Mouse (Mus musculus) stomach, embryonic 15.5 days (tissue): ENCODE results near the gene Elf2. TPM values are rescaled to one million over a fixed set of nuclear protein-coding genes. Genes with fewer than 3 reads are reported as not detected.
"Not testable (repeated sequence)": the region's sequence is repeated elsewhere in the genome, so short reads cannot be mapped to it uniquely, and the experiment has no call there.

ENCODE experiments used
- ATAC-seq: fragments of 200-750 bp; cut with Nextera tagmentation; 2 replicates; pipeline ENCODE4 v1.8.0; 2017; ENCODE audit warnings: low read depth, moderate number of reproducible peaks, moderate TSS enrichment; ENCODE audit not compliant: insufficient read depth, low FRiP score
- H3K27ac ChIP-seq: fragments of 300-500 bp; sonication (generic); 2 replicates; pipeline ENCODE4 v1.5.1; 2015; ENCODE audit warnings: mild to moderate bottlenecking, inconsistent platforms
- H3K27me3 ChIP-seq: fragments of 300-500 bp; sonication (generic); replicated peaks from 2 replicates; pipeline ENCODE4 v1.6.1; 2015; ENCODE audit warnings: inconsistent platforms
- H3K36me3 ChIP-seq: fragments of 300-500 bp; sonication (generic); 2 replicates; pipeline ENCODE4 v1.6.1; 2015; ENCODE audit warnings: inconsistent platforms
- H3K4me1 ChIP-seq: fragments of 300-500 bp; sonication (generic); 2 replicates; pipeline ENCODE4 v1.6.1; 2015; ENCODE audit warnings: inconsistent platforms
- H3K4me2 ChIP-seq: fragments of 300-500 bp; sonication (generic); 2 replicates; pipeline ENCODE4 v1.6.1; 2015; ENCODE audit warnings: mild to moderate bottlenecking, inconsistent platforms
- H3K4me3 ChIP-seq: fragments of 300-500 bp; sonication (generic); replicated peaks from 2 replicates; pipeline ENCODE4 v1.5.1; 2015; ENCODE audit warnings: inconsistent platforms
- H3K9ac ChIP-seq: fragments of 300-500 bp; sonication (generic); 2 replicates; pipeline ENCODE4 v1.6.1; 2015; ENCODE audit warnings: inconsistent platforms
- H3K9me3 ChIP-seq: fragments of 300-500 bp; sonication (generic); 2 replicates; pipeline ENCODE4 v1.6.1; 2016; ENCODE audit warnings: inconsistent platforms
- WGBS: fragments of 180-500 bp; shearing (Covaris S2); methylation state at CpG from one replicate; pipeline ENCODE4 v1.1.7; 2015; 5-methylcytosine and 5-hydroxymethylcytosine counted together
- polyA plus RNA-seq: library from polyadenylated mRNA; unstranded; fragments of >200 nt; fragmentation: Nextera tagmentation; extraction: Ambion mirVana; gene quantifications from 2 replicates; pipeline ENCODE4 v1.2.1, GENCODE M21; 2015

Elf2 gene
- polyA plus RNA-seq, 1 experiment from 2014 or later, result 62.5 TPM

DNA sequence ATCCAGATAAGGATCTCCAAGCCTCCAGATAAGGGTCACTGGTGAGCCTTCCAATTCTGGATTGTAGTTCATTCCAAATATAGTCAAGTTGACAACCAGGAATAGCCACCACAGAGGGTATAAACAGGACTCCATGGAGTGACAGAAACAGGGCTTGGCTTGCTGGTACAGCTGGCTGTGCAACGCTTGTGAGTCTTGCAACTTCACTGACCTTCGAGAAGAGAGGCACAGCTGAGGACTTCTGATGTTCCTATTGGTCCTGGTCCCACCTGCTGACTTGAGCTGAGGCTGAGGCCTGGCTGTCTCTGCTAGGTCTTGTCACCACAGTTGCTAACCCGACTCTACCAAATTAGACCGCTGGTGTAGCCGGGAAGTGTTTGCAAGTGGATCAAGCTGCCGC is 122.1 kb downstream of the Elf2 start:
- 86% methylated on average over 6 of the region's 6 CpGs for WGBS
- H3K36me3 ChIP-seq, H3K4me2 ChIP-seq, H3K4me1 ChIP-seq, H3K27me3 ChIP-seq, H3K27ac ChIP-seq, H3K4me3 ChIP-seq, H3K9ac ChIP-seq, ATAC-seq, H3K9me3 ChIP-seq: not testable (repeated sequence)

DNA sequence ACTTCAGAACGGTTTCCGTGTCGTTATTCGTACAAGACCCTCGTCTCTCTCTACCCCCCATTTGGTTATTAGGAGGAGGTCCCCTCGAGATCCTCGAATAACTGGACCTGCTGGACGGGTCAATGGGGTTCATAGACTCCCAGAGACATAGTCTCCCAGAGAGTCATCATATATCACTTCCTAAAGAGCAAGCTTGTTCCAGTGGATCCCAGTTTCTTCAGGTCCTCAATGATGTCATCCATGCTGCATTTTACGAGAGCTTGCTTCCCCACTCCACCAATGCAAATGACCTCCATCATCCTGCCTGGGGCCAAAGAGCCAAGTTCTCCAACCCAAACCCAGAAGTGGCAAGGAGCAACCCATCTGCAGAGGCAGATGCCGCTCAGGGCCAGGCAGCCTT is 124.1 kb downstream of the Elf2 start:
- not testable (repeated sequence) for H3K9me3 ChIP-seq, H3K4me3 ChIP-seq, H3K4me2 ChIP-seq, ATAC-seq, H3K27me3 ChIP-seq, H3K4me1 ChIP-seq, H3K36me3 ChIP-seq, H3K9ac ChIP-seq, H3K27ac ChIP-seq
- 68% methylated on average over 6 of the region's 10 CpGs for WGBS

DNA sequence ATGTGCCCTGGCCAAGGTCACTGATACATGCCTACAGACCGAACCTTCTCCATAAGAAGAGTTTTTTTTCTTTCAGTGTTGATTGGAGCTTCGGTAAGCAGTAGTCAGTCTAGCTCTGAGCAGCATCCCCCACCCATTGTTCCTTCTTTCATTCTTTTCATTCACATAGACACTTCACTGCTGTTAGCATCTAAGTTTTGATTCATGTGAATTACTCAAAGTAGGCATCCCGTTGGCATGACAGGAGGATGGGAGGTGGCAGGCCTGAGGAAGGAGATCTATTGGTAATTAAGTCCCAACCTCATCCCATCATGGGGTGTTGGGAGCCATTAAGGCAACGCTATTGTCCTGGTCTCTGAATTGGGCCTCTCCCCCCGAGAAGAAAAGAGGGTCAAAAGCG is 124.8 kb downstream of the Elf2 start:
- Histone ChIP-seq H3K9ac (no peak overlapping the region), H3K36me3 (no peaks in the 10 kb centered on the region), H3K27ac (no peak overlapping the region), H3K4me1 (no peaks in the 10 kb centered on the region), H3K27me3 (no peaks in the 10 kb centered on the region), H3K4me3 (no peak overlapping the region), H3K4me2 (no peak overlapping the region), H3K9me3 (no peaks in the 10 kb centered on the region)
- WGBS, result 86% methylated on average over 6 of the region's 6 CpGs
- ATAC-seq, result no peak

DNA sequence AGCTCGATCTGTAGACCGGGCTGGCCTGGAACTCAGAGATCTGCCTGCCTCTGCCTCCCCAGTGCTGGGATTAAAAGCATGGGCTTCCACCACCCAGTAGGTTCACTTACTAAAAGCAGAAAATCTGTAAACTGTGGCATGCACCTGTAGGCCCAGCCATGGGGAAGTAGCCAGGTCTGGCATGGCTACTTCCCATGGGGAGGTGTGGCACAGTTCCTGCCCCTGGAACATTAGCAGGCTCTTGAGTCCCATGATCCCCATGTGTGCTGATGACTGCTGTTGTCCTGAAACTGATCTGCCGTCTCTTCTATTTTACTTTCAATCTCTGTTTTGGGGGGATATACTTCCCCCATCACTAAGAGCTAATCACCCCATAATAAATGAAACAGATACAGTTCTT is 127.4 kb downstream of the Elf2 start:
- ATAC-seq, result no peak
- no peak overlapping the region for H3K4me3 ChIP-seq
- H3K27ac ChIP-seq, result no peak overlapping the region
- no peak overlapping the region for H3K4me2 ChIP-seq
- H3K36me3 ChIP-seq, result no peaks in the 10 kb centered on the region
- H3K9me3 ChIP-seq, result no peaks in the 10 kb centered on the region
- no peaks in the 10 kb centered on the region for H3K27me3 ChIP-seq
- no peak overlapping the region for H3K9ac ChIP-seq
- 95% methylated on average over 3 of the region's 3 CpGs for WGBS
- H3K4me1 ChIP-seq, result no peaks in the 10 kb centered on the region

DNA sequence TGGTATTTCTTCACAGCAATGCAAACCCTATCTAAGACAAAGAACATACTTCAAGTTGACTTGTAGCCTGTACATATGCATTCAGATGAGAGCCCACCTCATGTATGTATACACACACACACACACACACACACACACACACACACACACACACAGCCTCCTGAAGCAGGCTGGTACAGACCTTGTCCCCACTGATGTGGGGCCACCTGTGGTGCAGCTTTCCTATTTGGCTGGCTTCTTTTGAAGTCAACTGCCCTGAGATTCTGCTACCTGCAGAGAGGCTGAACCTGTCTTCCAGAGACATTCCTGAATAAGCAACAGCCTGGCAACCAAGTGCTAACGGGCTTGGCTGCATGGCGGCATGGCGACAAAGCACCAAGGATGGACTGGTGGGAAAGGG is 130.0 kb downstream of the Elf2 start:
- H3K9me3 ChIP-seq, result no peaks in the 10 kb centered on the region
- 99% methylated on average over 3 of the region's 3 CpGs for WGBS
- H3K4me1 ChIP-seq, result no peaks in the 10 kb centered on the region
- H3K4me3 ChIP-seq, result no peak overlapping the region
- no peak overlapping the region for H3K4me2 ChIP-seq
- no peaks in the 10 kb centered on the region for H3K27me3 ChIP-seq
- ATAC-seq, result no peak
- H3K36me3 ChIP-seq, result no peaks in the 10 kb centered on the region
- no peak overlapping the region for H3K9ac ChIP-seq
- no peak overlapping the region for H3K27ac ChIP-seq

DNA sequence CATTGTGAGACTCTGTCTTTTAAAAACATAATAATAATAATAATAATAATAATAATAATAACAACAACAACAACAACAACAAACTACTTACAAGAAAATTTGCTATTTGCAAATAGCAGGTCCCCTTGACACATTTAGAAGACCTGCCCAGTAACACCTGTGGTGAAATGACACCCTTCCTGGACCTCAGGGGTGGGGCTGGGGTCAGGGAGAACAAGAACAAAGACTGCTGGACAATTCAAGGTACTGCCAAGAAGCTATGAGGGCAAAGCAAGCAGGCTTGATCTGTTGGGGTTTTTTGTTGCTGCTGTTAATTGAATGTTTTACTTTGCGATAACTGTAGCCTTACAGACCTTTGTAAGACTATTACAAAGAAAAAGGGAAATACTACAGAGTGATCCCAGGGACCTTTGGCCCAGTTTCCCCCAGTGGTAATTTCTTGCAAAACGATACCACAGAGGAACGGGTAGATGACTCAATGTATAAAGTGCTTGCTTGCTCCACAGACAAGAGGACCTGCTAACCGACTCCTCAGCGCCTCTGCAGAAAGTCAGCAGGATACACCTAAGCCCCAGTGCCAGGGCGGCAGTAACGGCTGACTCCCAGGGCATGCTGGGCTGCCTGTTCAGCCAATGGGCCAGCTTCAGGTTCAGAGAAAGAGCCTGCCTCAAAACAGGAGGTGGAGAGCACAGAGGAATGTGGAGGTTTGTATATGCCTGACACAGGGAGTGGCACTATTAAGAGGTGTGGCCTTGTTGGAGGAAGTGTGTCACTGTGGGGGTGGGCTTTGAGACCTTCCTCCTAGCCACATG is 130.8 kb downstream of the Elf2 start:
- no peak for ATAC-seq
- H3K4me3 ChIP-seq, result no peak overlapping the region
- no peak overlapping the region for H3K4me2 ChIP-seq
- no peaks in the 10 kb centered on the region for H3K36me3 ChIP-seq
- H3K4me1 ChIP-seq, result no peaks in the 10 kb centered on the region
- H3K27me3 ChIP-seq, result no peaks in the 10 kb centered on the region
- WGBS, result 80% methylated on average over 7 of the region's 7 CpGs
- H3K9me3 ChIP-seq, result no peaks in the 10 kb centered on the region
- H3K9ac ChIP-seq, result no peak overlapping the region
- no peak overlapping the region for H3K27ac ChIP-seq

DNA sequence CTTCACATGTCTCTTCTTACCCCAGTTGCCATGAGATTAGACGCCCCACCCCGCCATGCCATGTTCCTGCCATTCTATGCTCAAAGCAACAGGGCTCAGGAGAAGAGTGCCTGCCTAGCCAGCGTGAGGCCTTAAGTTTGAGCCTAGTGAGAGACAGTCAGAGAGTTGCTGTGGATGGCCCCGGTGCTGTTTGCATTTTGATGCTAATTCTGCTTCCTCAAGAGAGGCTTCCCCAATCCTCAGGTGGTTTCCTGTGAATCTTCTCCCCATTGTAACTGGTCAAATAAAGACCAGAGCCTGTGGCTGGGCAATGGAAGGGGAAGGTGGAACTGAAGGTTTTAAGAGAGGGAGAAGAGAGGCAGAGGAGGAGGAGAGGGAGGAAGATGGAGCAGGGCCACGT is 131.8 kb downstream of the Elf2 start:
- 60% methylated on average over 5 of the region's 5 CpGs for WGBS
- Histone ChIP-seq H3K27ac (no peak overlapping the region), H3K9me3 (no peaks in the 10 kb centered on the region), H3K9ac (no peak overlapping the region), H3K4me2 (no peak overlapping the region), H3K36me3 (no peaks in the 10 kb centered on the region), H3K27me3 (no peaks in the 10 kb centered on the region), H3K4me1 (no peaks in the 10 kb centered on the region), H3K4me3 (no peak overlapping the region)
- no peak for ATAC-seq

DNA sequence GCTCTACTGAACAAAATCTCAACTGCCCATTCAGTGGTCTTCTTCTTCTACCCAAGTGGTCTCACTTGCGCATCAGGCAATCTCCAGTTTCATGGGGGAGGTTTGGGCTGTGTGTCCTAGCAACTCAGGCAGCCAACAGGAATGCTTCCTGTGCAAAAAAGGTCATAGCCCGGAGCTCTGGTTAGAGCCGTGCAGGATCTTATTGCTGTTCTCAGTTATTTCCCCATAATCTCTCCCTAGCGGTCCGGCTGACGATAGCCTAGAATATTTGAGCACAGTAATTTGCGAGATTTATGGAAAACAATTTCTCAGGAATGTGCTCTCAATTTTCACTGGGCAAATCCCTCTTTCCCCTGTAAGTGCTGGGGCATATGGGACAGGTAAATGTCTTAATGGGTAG is 133.9 kb downstream of the Elf2 start:
- 70% methylated on average over 7 of the region's 7 CpGs for WGBS
- H3K36me3 ChIP-seq, result no peaks in the 10 kb centered on the region
- no peak overlapping the region for H3K9ac ChIP-seq
- no peak overlapping the region for H3K4me3 ChIP-seq
- ATAC-seq, result no peak
- no peaks in the 10 kb centered on the region for H3K9me3 ChIP-seq
- H3K4me2 ChIP-seq, result no peak overlapping the region
- H3K27ac ChIP-seq, result no peak overlapping the region
- no peaks in the 10 kb centered on the region for H3K27me3 ChIP-seq
- 0 out of 2 replicates have a peak, but pooled peaks cover 2% of the 10 kb centered on the region for H3K4me1 ChIP-seq

DNA sequence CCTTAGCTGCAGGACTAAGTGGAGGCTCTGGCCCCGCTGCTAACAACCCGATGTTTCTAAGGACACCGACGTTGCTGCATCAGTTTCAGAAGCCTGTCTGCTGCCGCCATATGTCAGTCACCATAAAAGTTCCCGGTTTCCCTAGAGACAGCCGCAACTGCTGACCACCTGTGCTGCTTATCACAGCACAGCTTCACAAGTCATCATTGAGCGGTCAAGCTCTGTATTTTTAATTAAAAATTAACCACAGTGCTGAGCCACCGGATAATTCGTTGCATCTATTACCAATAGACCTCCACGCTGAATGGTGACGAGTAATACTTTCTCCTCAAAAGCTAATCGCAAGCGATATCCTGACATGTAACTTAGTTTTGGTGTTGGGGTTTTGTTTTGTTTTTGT is 135.6 kb downstream of the Elf2 start:
- H3K4me2 ChIP-seq, result no peak overlapping the region
- no peaks in the 10 kb centered on the region for H3K9me3 ChIP-seq
- H3K27me3 ChIP-seq, result no peaks in the 10 kb centered on the region
- no peak; the same call in 1 of the 2 replicates for ATAC-seq
- no peaks in the 10 kb centered on the region for H3K36me3 ChIP-seq
- H3K9ac ChIP-seq, result no peak overlapping the region
- no peak overlapping the region for H3K4me3 ChIP-seq
- 0 out of 2 replicates have a peak, but pooled peaks cover 4% of the 10 kb centered on the region for H3K4me1 ChIP-seq
- H3K27ac ChIP-seq, result no peak overlapping the region
- WGBS, result 87% methylated on average over 14 of the region's 14 CpGs

DNA sequence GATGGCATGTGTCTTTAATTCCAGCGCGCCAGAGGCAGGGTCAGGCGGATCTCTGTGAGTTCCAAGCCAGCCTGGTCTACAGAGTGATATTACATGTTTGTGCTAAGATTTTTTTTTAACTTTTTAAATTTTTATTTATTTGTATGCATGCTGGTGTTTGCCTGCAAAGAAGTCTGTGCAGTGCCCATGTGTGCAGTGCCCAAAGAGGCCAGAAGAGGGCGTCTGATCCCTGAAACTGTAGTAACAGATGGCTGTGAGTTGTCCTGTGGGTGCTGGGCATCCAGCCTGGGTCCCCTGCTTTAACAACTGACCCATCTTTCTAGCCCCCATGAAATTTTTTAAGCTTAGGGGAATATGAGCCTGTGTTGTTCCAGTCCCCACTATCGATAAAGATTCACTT is 136.0 kb downstream of the Elf2 start:
- Histone ChIP-seq H3K27me3 (no peaks in the 10 kb centered on the region), H3K27ac (no peak overlapping the region), H3K9ac (no peak overlapping the region), H3K4me3 (no peak overlapping the region), H3K4me2 (no peak overlapping the region), H3K4me1 (0 out of 2 replicates have a peak, but pooled peaks cover 4% of the 10 kb centered on the region), H3K9me3 (no peaks in the 10 kb centered on the region), H3K36me3 (no peaks in the 10 kb centered on the region)
- ATAC-seq, result no peak
- WGBS, result 84% methylated on average over 5 of the region's 5 CpGs

DNA sequence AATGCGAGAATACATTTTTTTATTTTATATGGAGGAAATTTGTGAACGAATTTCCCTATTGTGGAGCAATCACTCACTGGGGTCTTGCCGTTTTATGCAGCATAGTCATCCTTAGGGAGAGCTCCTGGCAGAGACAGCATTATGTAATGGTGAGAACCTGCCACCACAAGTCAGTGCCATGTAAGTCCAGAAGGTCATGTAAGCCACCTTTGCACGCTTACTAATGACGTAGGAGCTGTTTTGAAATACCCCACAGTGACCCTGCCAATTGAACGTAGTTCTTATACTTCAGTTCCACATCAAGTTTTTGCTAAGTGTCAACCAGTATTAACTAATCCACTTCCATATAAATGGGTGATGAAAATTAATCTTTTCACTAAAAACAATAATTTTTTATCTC is 136.6 kb downstream of the Elf2 start:
- WGBS, result 85% methylated on average over 6 of the region's 6 CpGs
- Histone ChIP-seq H3K4me1 (0 out of 2 replicates have a peak, but pooled peaks cover 4% of the 10 kb centered on the region), H3K36me3 (no peaks in the 10 kb centered on the region), H3K27ac (no peak overlapping the region), H3K4me3 (no peak overlapping the region), H3K9me3 (no peaks in the 10 kb centered on the region), H3K27me3 (no peaks in the 10 kb centered on the region), H3K4me2 (no peak overlapping the region), H3K9ac (no peak overlapping the region)
- ATAC-seq, result no peak
